Mouse (Mus musculus): ENCODE data around the gene Pitx3. TPM values are rescaled to one million over a fixed set of nuclear protein-coding genes. Genes with fewer than 3 reads are reported as not detected.

The Pitx3 gene
- total and polyA plus RNA-seq, 2 experiments from 2014 or later: 0.41 TPM; not detected in 1

- TF ChIP-seq CTCF (IDR thresholded peaks at IDR 0.05; ENCODE audit: low read depth): no peak
- ATAC-seq: no peak
- Histone ChIP-seq H3K4me1 (ENCODE audit: insufficient read depth) (no peaks in the 10 kb centered on the region), H3K4me3 (ENCODE audit: low read depth, low read length) (no peak overlapping the region), H3K27ac (ENCODE audit: low read depth, low read length) (no peak overlapping the region), H3K9me3 (ENCODE audit: low read length) (no peaks in the 10 kb centered on the region), H3K27me3 (ENCODE audit: insufficient read depth, low read length) (no peaks in the 10 kb centered on the region), H3K9ac (no peak overlapping the region), H3K4me2 (ENCODE audit: low read depth) (no peak overlapping the region), H3K36me3 (ENCODE audit: insufficient read depth) (no peaks in the 10 kb centered on the region)
- no peak for DNase-seq
- WGBS: 96% methylated on average over 3 of the region's 3 CpGs
Measured at GRCm38 (mm10) chr19:46099561-46099960, 48.6 kb downstream of the Pitx3 start.

GRCm38 (mm10) chr19:46096396-46096795 is 51.7 kb downstream of the Pitx3 start:
- no peaks in the 10 kb centered on the region for H3K36me3 ChIP-seq (ENCODE audit: insufficient read depth)
- H3K9me3 ChIP-seq (ENCODE audit: low read length): no peaks in the 10 kb centered on the region
- H3K9ac ChIP-seq: no peak overlapping the region
- H3K4me1 ChIP-seq (ENCODE audit: insufficient read depth): no peaks in the 10 kb centered on the region
- DNase-seq (no peak), ATAC-seq (no peak)
- TF ChIP-seq CTCF (IDR thresholded peaks at IDR 0.05; ENCODE audit: low read depth): no peak
- no peak overlapping the region for H3K4me2 ChIP-seq (ENCODE audit: low read depth)
- H3K27ac ChIP-seq (ENCODE audit: low read depth, low read length): no peak overlapping the region
- no peaks in the 10 kb centered on the region for H3K27me3 ChIP-seq (ENCODE audit: insufficient read depth, low read length)
- H3K4me3 ChIP-seq (ENCODE audit: low read depth, low read length): no peak overlapping the region
- WGBS: 89% methylated on average over 5 of the region's 5 CpGs

GRCm38 (mm10) chr19:46095291-46095690 is 52.8 kb downstream of the Pitx3 start:
- Histone ChIP-seq H3K27me3 (ENCODE audit: insufficient read depth, low read length) (no peaks in the 10 kb centered on the region), H3K9me3 (ENCODE audit: low read length) (no peaks in the 10 kb centered on the region), H3K27ac (ENCODE audit: low read depth, low read length) (no peak overlapping the region), H3K36me3 (ENCODE audit: insufficient read depth) (no peaks in the 10 kb centered on the region), H3K4me2 (ENCODE audit: low read depth) (no peak overlapping the region), H3K4me3 (ENCODE audit: low read depth, low read length) (no peak overlapping the region), H3K4me1 (ENCODE audit: insufficient read depth) (no peaks in the 10 kb centered on the region), H3K9ac (no peak overlapping the region)
- ATAC-seq (no peak), DNase-seq (no peak)
- WGBS: 81% methylated on average over 3 of the region's 4 CpGs
- no peak for TF ChIP-seq CTCF (IDR thresholded peaks at IDR 0.05; ENCODE audit: low read depth)

GRCm38 (mm10) chr19:46094144-46094543 is 54.0 kb downstream of the Pitx3 start:
- Histone ChIP-seq H3K4me1 (ENCODE audit: insufficient read depth) (no peaks in the 10 kb centered on the region), H3K9ac (no peak overlapping the region), H3K27me3 (ENCODE audit: insufficient read depth, low read length) (no peaks in the 10 kb centered on the region), H3K9me3 (ENCODE audit: low read length) (no peaks in the 10 kb centered on the region), H3K4me3 (ENCODE audit: low read depth, low read length) (no peak overlapping the region), H3K36me3 (ENCODE audit: insufficient read depth) (no peaks in the 10 kb centered on the region), H3K4me2 (ENCODE audit: low read depth) (no peak overlapping the region), H3K27ac (ENCODE audit: low read depth, low read length) (no peak overlapping the region)
- ATAC-seq (no peak), DNase-seq (no peak)
- TF ChIP-seq CTCF (IDR thresholded peaks at IDR 0.05; ENCODE audit: low read depth): no peak
- 94% methylated on average over 2 of the region's 2 CpGs for WGBS

GRCm38 (mm10) chr19:46091641-46092040 is 56.5 kb downstream of the Pitx3 start:
- Histone ChIP-seq H3K4me3 (ENCODE audit: low read depth, low read length) (no peak overlapping the region), H3K4me2 (ENCODE audit: low read depth) (no peak overlapping the region), H3K4me1 (ENCODE audit: insufficient read depth) (no peaks in the 10 kb centered on the region), H3K36me3 (ENCODE audit: insufficient read depth) (no peaks in the 10 kb centered on the region), H3K27me3 (ENCODE audit: insufficient read depth, low read length) (no peaks in the 10 kb centered on the region), H3K9ac (no peak overlapping the region), H3K9me3 (ENCODE audit: low read length) (no peaks in the 10 kb centered on the region), H3K27ac (ENCODE audit: low read depth, low read length) (no peak overlapping the region)
- no peak for TF ChIP-seq CTCF (IDR thresholded peaks at IDR 0.05; ENCODE audit: low read depth)
- ATAC-seq (no peak), DNase-seq (no peak)
- WGBS: 88% methylated on average over 4 of the region's 4 CpGs

- WGBS: 73% methylated on average over 7 of the region's 7 CpGs
- H3K4me3 ChIP-seq (ENCODE audit: low read depth, low read length): no peak overlapping the region
- no peak for TF ChIP-seq CTCF (IDR thresholded peaks at IDR 0.05; ENCODE audit: low read depth)
Measured at GRCm38 (mm10) chr19:46087871-46088270, 60.3 kb downstream of the Pitx3 start.

GRCm38 (mm10) chr19:46086337-46086736 is 61.8 kb downstream of the Pitx3 start:
- no peak overlapping the region for H3K4me2 ChIP-seq (ENCODE audit: low read depth)
- peaks cover 43% of the 10 kb centered on the region for H3K36me3 ChIP-seq (ENCODE audit: insufficient read depth)
- no peaks in the 10 kb centered on the region for H3K9me3 ChIP-seq (ENCODE audit: low read length)
- H3K27me3 ChIP-seq (ENCODE audit: insufficient read depth, low read length): no peaks in the 10 kb centered on the region
- H3K4me1 ChIP-seq (ENCODE audit: insufficient read depth): no peaks in the 10 kb centered on the region
- no peak overlapping the region for H3K27ac ChIP-seq (ENCODE audit: low read depth, low read length)
- ATAC-seq: no peak
- peak; percentile 81 for DNase-seq
- H3K9ac ChIP-seq: no peak overlapping the region
- TF ChIP-seq CTCF (IDR thresholded peaks at IDR 0.05; ENCODE audit: low read depth): peak; percentile 79
- 53% methylated on average over 3 of the region's 3 CpGs for WGBS
- no peak overlapping the region for H3K4me3 ChIP-seq (ENCODE audit: low read depth, low read length)

More at GRCm38 (mm10) chr19:46087871-46088270, 60.3 kb downstream of the Pitx3 start:
- H3K36me3 ChIP-seq (ENCODE audit: insufficient read depth): peaks cover 27% of the 10 kb centered on the region
- no peaks in the 10 kb centered on the region for H3K9me3 ChIP-seq (ENCODE audit: low read length)
- no peak overlapping the region for H3K4me2 ChIP-seq (ENCODE audit: low read depth)
- no peaks in the 10 kb centered on the region for H3K4me1 ChIP-seq (ENCODE audit: insufficient read depth)
- H3K9ac ChIP-seq: no peak overlapping the region
- H3K27me3 ChIP-seq (ENCODE audit: insufficient read depth, low read length): no peaks in the 10 kb centered on the region
- DNase-seq (no peak), ATAC-seq (no peak)
- H3K27ac ChIP-seq (ENCODE audit: low read depth, low read length): no peak overlapping the region

Other genes with a start within 250 kb of the Pitx3 start
- 17.5 and 22.5 TPM in 2 replicates for gene Armh3, start 149.8 kb downstream of the Pitx3 start, total RNA-seq (2014; rRNA removed)
- gene Armh3, start 149.8 kb downstream of the Pitx3 start, polyA plus RNA-seq (2015; fragmentation: Nextera tagmentation; extraction: Ambion mirVana): 18.7 and 20.9 TPM in 2 replicates
- 5.3 and 7.0 TPM in 2 replicates for gene Hps6, start 144.8 kb downstream of the Pitx3 start, total RNA-seq (2014; rRNA removed)
- gene Hps6, start 144.8 kb downstream of the Pitx3 start, polyA plus RNA-seq (2015; fragmentation: Nextera tagmentation; extraction: Ambion mirVana): 3.6 and 4.6 TPM in 2 replicates
- 10.6 and 11.2 TPM in 2 replicates for gene Pprc1, start 103.4 kb downstream of the Pitx3 start, total RNA-seq (2014; rRNA removed)
- 9.0 and 11.3 TPM in 2 replicates for gene Pprc1, start 103.4 kb downstream of the Pitx3 start, polyA plus RNA-seq (2015; fragmentation: Nextera tagmentation; extraction: Ambion mirVana)
- gene Ldb1, start 103.1 kb downstream of the Pitx3 start, total RNA-seq (2014; rRNA removed): 140 and 162 TPM in 2 replicates
- 82.6 and 90.4 TPM in 2 replicates for gene Ldb1, start 103.1 kb downstream of the Pitx3 start, polyA plus RNA-seq (2015; fragmentation: Nextera tagmentation; extraction: Ambion mirVana)
- 38.0 and 51.6 TPM in 2 replicates for gene Nolc1, start 72.5 kb downstream of the Pitx3 start, total RNA-seq (2014; rRNA removed)
- gene Nolc1, start 72.5 kb downstream of the Pitx3 start, polyA plus RNA-seq (2015; fragmentation: Nextera tagmentation; extraction: Ambion mirVana): 49.7 and 67.3 TPM in 2 replicates
- not detected in 2 replicates for gene Elovl3, start 16.4 kb downstream of the Pitx3 start, total RNA-seq (2014; rRNA removed)
- 0.11 TPM in 1 of 2 replicates, not detected in the other for gene Elovl3, start 16.4 kb downstream of the Pitx3 start, polyA plus RNA-seq (2015; fragmentation: Nextera tagmentation; extraction: Ambion mirVana)
- 44.9 and 54.4 TPM in 2 replicates for gene Gbf1, start 4.2 kb upstream of the Pitx3 start, total RNA-seq (2014; rRNA removed)
- gene Gbf1, start 4.2 kb upstream of the Pitx3 start, polyA plus RNA-seq (2015; fragmentation: Nextera tagmentation; extraction: Ambion mirVana): 29.7 and 41.9 TPM in 2 replicates
- 2.2 TPM in 2 replicates for gene Nfkb2, start 156.0 kb upstream of the Pitx3 start, total RNA-seq (2014; rRNA removed)
- gene Nfkb2, start 156.0 kb upstream of the Pitx3 start, polyA plus RNA-seq (2015; fragmentation: Nextera tagmentation; extraction: Ambion mirVana): 1.2 and 1.3 TPM in 2 replicates
- 395 and 483 TPM in 2 replicates for gene Psd, start 178.8 kb upstream of the Pitx3 start, total RNA-seq (2014; rRNA removed)
- gene Psd, start 178.8 kb upstream of the Pitx3 start, polyA plus RNA-seq (2015; fragmentation: Nextera tagmentation; extraction: Ambion mirVana): 158 and 178 TPM in 2 replicates
- gene Fbxl15, start 179.9 kb upstream of the Pitx3 start, total RNA-seq (2014; rRNA removed): 37.2 and 54.8 TPM in 2 replicates
- gene Fbxl15, start 179.9 kb upstream of the Pitx3 start, polyA plus RNA-seq (2015; fragmentation: Nextera tagmentation; extraction: Ambion mirVana): 50.3 and 59.1 TPM in 2 replicates
- 214 and 275 TPM in 2 replicates for gene Cuedc2, start 190.4 kb upstream of the Pitx3 start, total RNA-seq (2014; rRNA removed)
- gene Cuedc2, start 190.4 kb upstream of the Pitx3 start, polyA plus RNA-seq (2015; fragmentation: Nextera tagmentation; extraction: Ambion mirVana): 388 and 443 TPM in 2 replicates
- gene Mfsd13a, start 192.8 kb upstream of the Pitx3 start, total RNA-seq (2014; rRNA removed): 4.1 and 5.3 TPM in 2 replicates
- gene Mfsd13a, start 192.8 kb upstream of the Pitx3 start, polyA plus RNA-seq (2015; fragmentation: Nextera tagmentation; extraction: Ambion mirVana): 11.5 and 14.1 TPM in 2 replicates
- gene 2310034G01Rik, start 202.0 kb upstream of the Pitx3 start, total RNA-seq (2014; rRNA removed): 2.4 and 4.3 TPM in 2 replicates
- gene 2310034G01Rik, start 202.0 kb upstream of the Pitx3 start, polyA plus RNA-seq (2015; fragmentation: Nextera tagmentation; extraction: Ambion mirVana): 2.0 and 2.3 TPM in 2 replicates
- gene Actr1a, start 247.4 kb upstream of the Pitx3 start, total RNA-seq (2014; rRNA removed): 356 and 372 TPM in 2 replicates
- gene Actr1a, start 247.4 kb upstream of the Pitx3 start, polyA plus RNA-seq (2015; fragmentation: Nextera tagmentation; extraction: Ambion mirVana): 360 and 367 TPM in 2 replicates
- gene Sufu, start 248.6 kb upstream of the Pitx3 start, total RNA-seq (2014; rRNA removed): 9.4 and 13.1 TPM in 2 replicates
- 12.7 and 17.7 TPM in 2 replicates for gene Sufu, start 248.6 kb upstream of the Pitx3 start, polyA plus RNA-seq (2015; fragmentation: Nextera tagmentation; extraction: Ambion mirVana)